Mouse (Mus musculus) T-cell, adult 66 days (primary cell): Measurements from ENCODE around the gene Pfkl. TPM values are rescaled to one million over a fixed set of nuclear protein-coding genes. Genes with fewer than 3 reads are reported as not detected.

Source experiments
- total RNA-seq, 2 experiments: library from RNA; stranded (reverse); gene quantifications; 3 replicates in 1 of 2; 4 replicates in 1 of 2; pipeline ENCODE4 v1.2.4; 2023

Gene Pfkl
- total RNA-seq, result 100 to 1,000 TPM in 1 of 2 experiments, 10 to 100 TPM in 1; 93.0 to 116 TPM

DNA sequence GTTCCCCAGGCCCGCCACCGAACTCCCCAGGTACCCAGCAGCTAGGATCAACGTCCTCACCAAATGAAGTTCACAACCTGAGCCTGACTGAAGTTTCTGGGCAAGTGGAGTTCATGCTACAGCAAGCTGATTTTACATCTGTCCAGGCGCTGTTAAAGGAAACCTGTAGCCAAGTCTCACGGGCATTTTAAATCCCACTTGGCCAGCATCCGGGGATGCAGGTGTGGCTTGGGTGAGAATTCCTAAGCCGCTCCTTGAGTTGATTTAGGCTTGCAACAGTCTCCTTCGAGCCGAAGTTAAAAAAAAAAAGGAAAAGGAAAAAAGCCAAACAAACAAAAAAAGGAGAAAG lies at the start of gene Pfkl:
Pfkl (minus strand) TSS at position 139 of the 349 bp plus-strand sequence.

DNA sequence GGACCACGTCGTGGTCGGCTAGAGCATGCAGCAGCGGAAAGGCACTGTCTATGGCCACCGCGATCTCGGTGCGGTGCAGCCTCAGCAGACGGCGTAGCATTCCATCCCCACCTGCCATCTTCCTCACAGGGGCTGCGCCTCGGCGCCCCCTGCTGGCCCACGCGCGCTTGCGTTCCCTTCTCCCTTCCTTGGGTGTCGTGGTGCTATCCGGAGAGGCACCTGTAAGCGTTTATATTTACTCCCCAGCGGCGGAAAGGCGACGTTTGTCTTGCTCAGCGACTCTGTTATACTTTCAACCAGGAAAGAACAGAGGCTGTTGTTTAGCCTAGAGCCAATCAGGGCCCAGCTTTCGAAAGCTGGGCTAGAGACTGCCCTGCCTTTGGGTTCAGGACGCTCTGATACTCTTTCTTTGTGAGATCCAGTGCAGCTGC lies 33.5 kb upstream of the Pfkl start, which contains the start of gene Aire:
Aire (minus strand) TSS at position 205 of the 431 bp plus-strand sequence.

DNA sequence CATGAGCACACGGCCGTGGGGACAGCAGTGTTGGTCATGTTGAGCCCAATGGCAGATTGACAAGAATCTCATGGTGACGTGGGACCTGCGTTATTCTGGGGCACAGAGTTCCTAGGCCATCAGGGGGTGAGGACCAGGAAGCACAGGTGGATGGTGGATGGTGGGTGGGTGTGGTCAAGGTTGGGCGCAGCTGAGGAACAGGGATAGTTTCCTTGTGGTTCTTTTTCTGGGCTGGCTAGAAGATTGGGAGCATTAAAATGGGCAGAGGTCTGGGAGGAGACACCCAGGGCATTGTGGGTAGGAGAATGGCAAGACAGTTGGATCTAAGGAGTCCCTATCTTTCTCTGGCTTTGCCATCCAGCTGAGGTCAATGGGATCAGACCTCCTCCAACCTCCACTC lies 31.8 kb upstream of the Pfkl start, which contains the start of gene Dnmt3l:
Dnmt3l (plus strand) TSS at position 301 of the 400 bp plus-strand sequence.

DNA sequence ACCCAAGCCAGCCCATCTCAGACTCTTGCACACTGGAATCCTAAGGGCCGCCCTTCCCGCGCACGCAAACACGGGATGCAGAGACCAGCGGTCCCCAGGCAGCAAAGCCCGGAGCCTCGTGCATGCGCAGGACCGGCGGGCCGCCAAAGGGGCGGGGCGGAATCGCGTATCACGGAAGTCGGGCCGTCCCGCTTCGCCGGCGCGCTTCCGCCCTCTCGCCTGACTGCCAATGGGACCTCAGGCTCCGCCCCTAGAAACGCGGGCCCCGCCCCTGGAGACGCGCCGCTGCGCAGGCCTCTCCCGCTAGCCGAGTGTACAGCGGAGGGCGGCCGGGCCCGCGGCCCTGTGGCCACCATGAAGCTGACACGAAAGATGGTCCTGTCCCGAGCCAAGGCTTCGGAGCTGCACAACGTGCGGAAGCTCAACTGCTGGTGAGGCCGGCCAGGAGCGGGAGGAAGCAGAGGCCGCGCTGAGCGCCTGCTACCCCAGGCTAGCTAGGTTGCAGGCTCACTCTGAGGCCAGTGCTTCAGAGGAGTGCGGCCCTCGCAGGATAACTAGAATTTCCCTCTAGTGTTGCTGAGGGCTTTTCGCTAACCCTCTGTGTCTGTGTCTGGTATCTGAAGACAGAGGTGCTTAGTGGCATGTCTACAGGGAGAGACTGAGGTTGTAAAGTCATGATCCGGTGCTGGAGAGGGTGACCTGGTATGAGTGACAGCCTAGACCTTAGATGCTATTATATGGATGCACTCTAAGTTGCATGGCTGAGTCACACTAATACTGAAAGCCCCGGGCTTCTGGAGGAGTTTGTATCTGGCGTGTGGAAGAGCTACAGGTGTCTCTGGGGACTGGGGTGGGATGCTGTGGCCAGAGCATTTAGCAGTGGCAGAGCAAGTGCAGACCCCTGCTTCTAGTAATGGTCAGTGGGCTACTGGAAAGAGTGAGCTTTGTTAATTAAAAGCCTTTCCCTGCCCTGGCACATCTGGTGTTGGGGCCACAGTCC lies 31.2 kb downstream of the Pfkl start, which contains the start of gene 1810043G02Rik:
1810043G02Rik (plus strand) TSS at position 174 of the 1,000 bp plus-strand sequence.

DNA sequence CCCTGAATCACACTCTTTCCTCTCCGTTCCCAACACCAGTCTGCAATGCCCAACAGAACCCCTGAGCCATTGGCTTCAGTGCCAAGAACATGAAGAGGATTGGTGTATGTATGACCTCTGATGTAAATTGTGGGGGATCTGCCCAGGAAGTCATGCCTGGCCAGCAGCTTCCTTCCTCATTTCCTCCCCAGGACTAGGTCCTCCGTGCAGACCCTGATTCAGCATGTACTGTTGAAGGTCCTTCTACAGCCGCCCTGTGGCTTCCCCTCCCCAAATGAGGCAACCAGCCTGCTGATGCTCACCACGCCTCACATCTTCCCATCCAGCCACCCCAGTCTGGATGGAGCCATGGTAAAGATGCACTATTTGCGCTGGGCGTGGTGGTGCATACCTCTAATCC lies 39.4 kb downstream of the Pfkl start, which contains the start of gene Trpm2:
Trpm2 (minus strand) TSS at position 83 of the 400 bp plus-strand sequence.

Other genes starting within 250 kb of the Pfkl start
- not detected for gene Gm3238, start 238.8 kb downstream of the Pfkl start, total RNA-seq
- not detected for gene Gm7138, start 233.1 kb downstream of the Pfkl start, total RNA-seq
- not detected for gene Gm3250, start 227.5 kb downstream of the Pfkl start, total RNA-seq
- not detected for gene Gm7137, start 221.9 kb downstream of the Pfkl start, total RNA-seq
- gene Gm9639, start 215.0 kb downstream of the Pfkl start, total RNA-seq, result not detected
- gene Gm19668, start 210.9 kb downstream of the Pfkl start, total RNA-seq, result not detected
- not detected for gene Gm9507, start 198.2 kb downstream of the Pfkl start, total RNA-seq
- gene Gm2696, start 195.4 kb downstream of the Pfkl start, total RNA-seq, result not detected
- gene Krtap10-4, start 183.0 kb downstream of the Pfkl start, total RNA-seq, result not detected
- not detected for gene Krtap10-10, start 174.1 kb downstream of the Pfkl start, total RNA-seq
- not detected for gene Gm36176, start 163.3 kb downstream of the Pfkl start, total RNA-seq
- not detected for gene Gm10318, start 157.2 kb downstream of the Pfkl start, total RNA-seq
- gene Gm3285, start 148.1 kb downstream of the Pfkl start, total RNA-seq, result not detected
- not detected for gene Lrrc3, start 107.5 kb downstream of the Pfkl start, total RNA-seq
- 1 to 10 TPM; 2.1 to 2.3 TPM for gene Trpm2, start 39.5 kb downstream of the Pfkl start, total RNA-seq
- gene 1810043G02Rik, start 31.6 kb downstream of the Pfkl start, total RNA-seq, result 10 to 100 TPM in 1 of 2 experiments, 1 to 10 TPM in 1; 5.7 to 11.2 TPM
- not detected for gene Dnmt3l, start 31.9 kb upstream of the Pfkl start, total RNA-seq
- not detected for gene Aire, start 33.5 kb upstream of the Pfkl start, total RNA-seq
- 1 to 10 TPM; 5.5 to 6.9 TPM for gene Icosl, start 59.2 kb upstream of the Pfkl start, total RNA-seq
- gene D10Jhu81e, start 159.7 kb upstream of the Pfkl start, total RNA-seq, result 10 to 100 TPM; 53.0 to 58.6 TPM
- gene Pwp2, start 175.1 kb upstream of the Pfkl start, total RNA-seq, result 10 to 100 TPM; 28.4 TPM
- gene Trappc10, start 234.6 kb upstream of the Pfkl start, total RNA-seq, result 10 to 100 TPM; 69.2 to 74.0 TPM